Mouse (Mus musculus) olfactory bulb, adult 2 months (tissue): ENCODE data around the gene Rassf9.

ENCODE experiments used
- CTCF ChIP-seq: fragments of 200-500 bp; IDR thresholded peaks from 2 replicates; pipeline ENCODE4 v1.5.1; 2012; ENCODE audit warnings: low read depth, mild to moderate bottlenecking, low read length, moderate library complexity; ENCODE audit not compliant: insufficient read depth
- POLR2A ChIP-seq: fragments of 200-500 bp; IDR thresholded peaks from 2 replicates; pipeline ENCODE4 v1.6.1; 2012; ENCODE audit warnings: mild to moderate bottlenecking, low read depth, low read length, moderate library complexity; ENCODE audit not compliant: insufficient read depth

DNA sequence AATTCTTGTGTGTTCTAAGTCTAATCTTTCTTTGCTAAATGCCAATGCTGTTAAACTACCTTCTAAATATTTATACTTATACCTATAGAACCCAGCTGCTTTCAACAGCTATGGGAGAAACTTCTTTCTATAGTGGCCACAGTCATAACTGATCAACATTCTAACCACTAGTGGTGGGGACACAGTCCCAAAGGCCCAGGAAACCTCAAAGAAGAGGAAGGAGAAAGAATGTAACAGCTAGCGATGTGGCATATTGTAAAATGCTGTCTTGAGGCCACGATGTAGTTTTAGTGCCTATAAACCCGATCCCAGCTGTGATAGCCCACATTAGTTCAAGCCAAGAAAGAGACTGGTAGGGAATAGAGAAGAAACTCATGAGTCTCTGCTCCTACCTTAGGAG, 65.9 kb downstream of the Rassf9 start:
- no peak for TF ChIP-seq POLR2A
- no peak for TF ChIP-seq CTCF
